Mouse (Mus musculus): ENCODE data around the gene Zfp30.

- TF ChIP-seq CTCF (IDR thresholded peaks at IDR 0.05; ENCODE audit: control insufficient read depth, insufficient read depth, insufficient replicate concordance, low read depth, low read length) (no peak; the same call in 1 of the 2 replicates), POLR2A (IDR thresholded peaks at IDR 0.05; ENCODE audit: control insufficient read depth, low read depth, low read length) (0 out of 2 replicates have a peak, but pooled peaks have one; percentile 48)
These were observed 32.2 kb downstream of the Zfp30 start, which contains the start of gene Zfp790 for GRCm38 (mm10) chr7:29815910-29816429.

Data from testis, adult 2 months (tissue).